Mouse (Mus musculus) forebrain, embryonic 16.5 days (tissue): ENCODE measurements at regions not wholly inside any gene's neighbourhood (a gene's known extent, or its start where the extent isn't known, plus 50 kb on each side); places are given as distances from the start of the nearest gene placed in this dataset.
A peak's percentile ranks its signal among the peaks of the same experiment; 100 is the strongest.

ENCODE experiments used
- ATAC-seq: fragments of 200-750 bp; cut with Nextera tagmentation; 2 replicates; pipeline ENCODE4 v1.8.0; 2017; ENCODE audit warnings: mild to moderate bottlenecking, moderate library complexity
- H3K27ac ChIP-seq: fragments of 300-500 bp; sonication (generic); 2 replicates; pipeline ENCODE4 v1.5.1; 2014; ENCODE audit warnings: low read length, control low read depth
- H3K27me3 ChIP-seq: fragments of 300-500 bp; sonication (generic); replicated peaks from 2 replicates; pipeline ENCODE4 v1.6.1; 2014; ENCODE audit warnings: low read length; ENCODE audit not compliant: control insufficient read depth, insufficient read depth
- H3K36me3 ChIP-seq: fragments of 300-500 bp; sonication (generic); 2 replicates; pipeline ENCODE4 v1.6.1; 2014; ENCODE audit not compliant: control insufficient read depth, insufficient read depth
- H3K4me1 ChIP-seq: fragments of 300-500 bp; sonication (generic); replicated peaks from 2 replicates; pipeline ENCODE4 v1.6.1; 2014; ENCODE audit warnings: low read length; ENCODE audit not compliant: control insufficient read depth, insufficient read depth
- H3K4me2 ChIP-seq: fragments of 300-500 bp; sonication (generic); 2 replicates; pipeline ENCODE4 v1.6.1; 2014; ENCODE audit warnings: mild to moderate bottlenecking, low read length, control low read depth
- H3K4me3 ChIP-seq: fragments of 300-500 bp; sonication (generic); replicated peaks from 2 replicates; pipeline ENCODE4 v1.5.1; 2014; ENCODE audit warnings: mild to moderate bottlenecking, low read length, control low read depth
- H3K9ac ChIP-seq: fragments of 300-500 bp; sonication (generic); replicated peaks from 2 replicates; pipeline ENCODE4 v1.6.1; 2014; ENCODE audit warnings: low read depth, low read length, control low read depth
- H3K9me3 ChIP-seq: fragments of 300-500 bp; sonication (generic); 2 replicates; pipeline ENCODE4 v1.6.1; 2016; ENCODE audit warnings: low read length; ENCODE audit not compliant: control insufficient read depth
- WGBS: fragments of 180-500 bp; shearing (Covaris S2); extraction: QIAGEN DNeasy Blood & Tissue Kit; methylation state at CpG from one replicate; pipeline ENCODE4 v1.1.7; 2014; 5-methylcytosine and 5-hydroxymethylcytosine counted together

GRCm38 (mm10) chr16:85347621-85348020 is 174.1 kb upstream of the App start:
- no peak overlapping the region for H3K27ac ChIP-seq
- H3K9ac ChIP-seq: no peak overlapping the region
- H3K4me2 ChIP-seq: no peak overlapping the region
- 77% methylated on average over 4 of the region's 4 CpGs for WGBS
- no peaks in the 10 kb centered on the region for H3K9me3 ChIP-seq
- no peaks in the 10 kb centered on the region for H3K27me3 ChIP-seq
- H3K36me3 ChIP-seq: no peaks in the 10 kb centered on the region
- no peak overlapping the region for H3K4me3 ChIP-seq
- no peak; the same call in 1 of the 2 replicates for ATAC-seq
- no peaks in the 10 kb centered on the region for H3K4me1 ChIP-seq

DNA sequence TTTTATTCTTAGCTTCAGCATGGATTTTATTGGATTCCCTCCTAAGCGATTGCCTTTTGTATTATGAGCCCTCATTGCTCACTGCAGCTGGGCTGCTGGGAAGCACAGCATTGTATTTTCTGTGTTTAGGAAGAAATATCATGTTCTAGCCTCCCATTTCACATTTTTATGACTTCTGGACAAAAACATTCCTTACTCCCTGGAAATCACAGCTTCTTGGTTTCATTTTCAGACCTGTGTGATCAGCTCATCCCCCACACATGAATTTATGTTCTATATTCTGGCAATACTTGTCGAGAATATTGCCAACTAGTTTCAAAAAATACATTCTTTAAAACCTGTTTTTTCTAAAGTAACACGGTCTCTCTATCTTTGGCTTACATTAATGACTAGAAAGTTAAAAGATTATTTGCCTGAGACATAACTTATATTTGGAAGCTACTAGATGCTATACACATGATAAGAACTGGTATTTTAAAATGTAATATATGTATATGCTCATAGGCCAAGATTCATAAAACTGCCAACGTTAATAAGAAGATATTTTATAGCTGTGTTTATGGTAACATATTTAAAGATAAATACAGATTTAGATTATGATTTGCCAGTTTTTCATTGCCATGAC is 163.0 kb upstream of the App start:
- 88% methylated on average over 4 of the region's 4 CpGs for WGBS
- ATAC-seq: no peak
- Histone ChIP-seq H3K9me3 (no peaks in the 10 kb centered on the region), H3K27me3 (no peaks in the 10 kb centered on the region), H3K4me3 (no peak overlapping the region), H3K4me1 (no peaks in the 10 kb centered on the region), H3K36me3 (no peaks in the 10 kb centered on the region), H3K9ac (no peak overlapping the region), H3K27ac (no peak overlapping the region), H3K4me2 (no peak overlapping the region)

DNA sequence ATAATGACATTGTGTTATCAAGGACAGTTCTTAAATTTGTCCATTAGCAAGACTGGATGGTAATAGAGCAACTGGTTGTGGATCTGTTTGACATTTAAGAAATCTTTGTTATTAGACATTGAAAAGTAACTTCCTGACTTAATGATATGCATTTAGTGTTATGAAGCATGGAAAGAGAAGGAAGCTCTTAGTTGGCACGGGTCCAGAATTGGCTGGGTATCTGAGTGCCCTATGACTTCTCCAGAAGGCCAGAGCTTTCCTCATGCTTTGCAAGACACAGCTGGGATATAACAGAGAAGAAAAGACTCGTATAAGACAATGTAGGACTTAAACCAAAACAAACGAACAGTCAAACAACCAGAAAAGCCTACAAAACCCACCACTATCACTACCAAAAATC is 160.0 kb upstream of the App start:
- H3K4me1 ChIP-seq: no peaks in the 10 kb centered on the region
- H3K27ac ChIP-seq: no peak overlapping the region
- H3K27me3 ChIP-seq: no peaks in the 10 kb centered on the region
- H3K9ac ChIP-seq: no peak overlapping the region
- no peaks in the 10 kb centered on the region for H3K36me3 ChIP-seq
- 77% methylated on average over 3 of the region's 3 CpGs for WGBS
- ATAC-seq: no peak
- H3K9me3 ChIP-seq: no peaks in the 10 kb centered on the region
- H3K4me2 ChIP-seq: no peak overlapping the region
- H3K4me3 ChIP-seq: no peak overlapping the region

- no peak overlapping the region for H3K4me3 ChIP-seq
- no peaks in the 10 kb centered on the region for H3K36me3 ChIP-seq
- no peak overlapping the region for H3K9ac ChIP-seq
- WGBS: 76% methylated on average over 8 of the region's 8 CpGs
- no peak overlapping the region for H3K27ac ChIP-seq
- no peaks in the 10 kb centered on the region for H3K27me3 ChIP-seq
- H3K4me1 ChIP-seq: no peaks in the 10 kb centered on the region
- no peak overlapping the region for H3K4me2 ChIP-seq
- H3K9me3 ChIP-seq: no peaks in the 10 kb centered on the region
- no peak for ATAC-seq
Observed at GRCm38 (mm10) chr16:85312018-85312417, 138.5 kb upstream of the App start.

- WGBS: 58% methylated on average over 3 of the region's 3 CpGs
- Histone ChIP-seq H3K9me3 (no peaks in the 10 kb centered on the region), H3K4me2 (no peak overlapping the region), H3K4me1 (no peaks in the 10 kb centered on the region), H3K27ac (no peak overlapping the region), H3K36me3 (no peaks in the 10 kb centered on the region), H3K27me3 (no peaks in the 10 kb centered on the region), H3K4me3 (no peak overlapping the region), H3K9ac (no peak overlapping the region)
- peak; percentile 45 for ATAC-seq
Observed at GRCm38 (mm10) chr16:85309493-85309892, 135.9 kb upstream of the App start.

DNA sequence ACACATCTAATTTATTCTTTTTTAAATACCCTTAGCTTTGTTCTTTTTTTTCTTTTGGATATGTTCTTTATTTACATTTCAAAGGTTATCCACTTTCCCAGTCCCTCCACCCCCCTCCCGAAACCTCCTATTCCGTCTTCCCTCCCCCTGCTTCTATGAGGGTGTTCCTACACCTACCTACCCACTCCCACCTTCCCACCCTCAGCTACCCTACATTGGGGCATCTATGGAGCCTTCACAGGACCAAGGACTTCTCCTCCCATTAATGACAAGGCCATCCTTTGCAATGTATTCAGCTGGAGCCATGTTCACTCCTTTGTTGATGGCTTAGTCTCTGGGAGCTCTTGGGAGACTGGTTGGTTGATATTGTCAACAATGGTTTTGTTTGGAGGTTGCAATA is 134.9 kb upstream of the App start:
- 23% methylated on average over 2 of the region's 2 CpGs for WGBS
- no peak overlapping the region for H3K27ac ChIP-seq
- H3K4me1 ChIP-seq: no peaks in the 10 kb centered on the region
- H3K27me3 ChIP-seq: no peaks in the 10 kb centered on the region
- H3K4me2 ChIP-seq: no peak overlapping the region
- H3K9me3 ChIP-seq: no peaks in the 10 kb centered on the region
- H3K36me3 ChIP-seq: no peaks in the 10 kb centered on the region
- H3K9ac ChIP-seq: no peak overlapping the region
- no peak overlapping the region for H3K4me3 ChIP-seq
- ATAC-seq: peak; percentile 51

DNA sequence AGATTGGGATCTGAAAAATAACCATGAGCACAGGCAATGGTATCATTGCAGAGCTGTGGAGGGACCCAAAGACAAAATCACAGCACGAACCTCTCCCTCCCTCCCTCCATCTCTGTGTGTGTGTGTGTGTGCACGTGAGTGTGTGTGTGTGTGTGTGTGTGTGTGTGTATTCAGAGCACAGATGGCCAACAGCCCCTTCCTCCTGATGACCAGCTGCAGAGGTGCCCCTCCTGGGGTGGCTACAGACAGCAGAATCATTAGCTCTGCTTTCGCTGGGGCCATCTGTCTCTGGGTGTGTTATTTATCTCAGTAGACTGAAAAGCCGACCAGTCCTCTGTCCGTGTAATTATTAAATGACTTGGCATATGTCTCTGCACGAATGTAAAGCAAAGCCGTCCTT is 134.4 kb upstream of the App start:
- Histone ChIP-seq H3K4me2 (no peak overlapping the region), H3K9me3 (no peaks in the 10 kb centered on the region), H3K9ac (no peak overlapping the region), H3K36me3 (no peaks in the 10 kb centered on the region), H3K27me3 (no peaks in the 10 kb centered on the region), H3K4me1 (no peaks in the 10 kb centered on the region), H3K4me3 (no peak overlapping the region), H3K27ac (no peak overlapping the region)
- 11% methylated on average over 7 of the region's 7 CpGs for WGBS
- peak; percentile 94 for ATAC-seq

- H3K4me1 ChIP-seq: no peaks in the 10 kb centered on the region
- H3K27me3 ChIP-seq: no peaks in the 10 kb centered on the region
- H3K9me3 ChIP-seq: no peaks in the 10 kb centered on the region
- no peak overlapping the region for H3K4me3 ChIP-seq
- peak; percentile 69 for ATAC-seq
- WGBS: 50% methylated on average over 13 of the region's 13 CpGs
- no peaks in the 10 kb centered on the region for H3K36me3 ChIP-seq
- no peak overlapping the region for H3K4me2 ChIP-seq
- H3K27ac ChIP-seq: no peak overlapping the region
- no peak overlapping the region for H3K9ac ChIP-seq
Observed at GRCm38 (mm10) chr16:85300092-85300853, 126.7 kb upstream of the App start.

- no peak overlapping the region for H3K9ac ChIP-seq
- no peak overlapping the region for H3K4me3 ChIP-seq
- ATAC-seq: no peak
- no peak overlapping the region for H3K27ac ChIP-seq
- H3K9me3 ChIP-seq: no peaks in the 10 kb centered on the region
- 60% methylated on average over 2 of the region's 2 CpGs for WGBS
- no peaks in the 10 kb centered on the region for H3K27me3 ChIP-seq
- H3K36me3 ChIP-seq: no peaks in the 10 kb centered on the region
- no peak overlapping the region for H3K4me2 ChIP-seq
- no peaks in the 10 kb centered on the region for H3K4me1 ChIP-seq
Observed at GRCm38 (mm10) chr16:85298559-85298958, 125.0 kb upstream of the App start.
